Mouse (Mus musculus): Measurements from ENCODE around the gene Runx2.

- TF ChIP-seq POLR2A (IDR thresholded peaks at IDR 0.05; ENCODE audit: borderline replicate concordance, low read depth, low read length) (no peak), CTCF (IDR thresholded peaks at IDR 0.05; ENCODE audit: low read depth, low read length) (no peak)
Measured at GRCm38 (mm10) chr17:44618691-44619090, 195.9 kb downstream of the Runx2 start.

Measured in bone marrow macrophage, adult 2 months (primary cell).